Mouse (Mus musculus): ENCODE measurements around the gene Atp5k. TPM values are rescaled to one million over a fixed set of nuclear protein-coding genes. Genes with fewer than 3 reads are reported as not detected.

The Atp5k gene
- total RNA-seq, 4 experiments from 2014 or later: 119 to 263 (median 190) TPM

GRCm38 (mm10) chr5:108427186-108427585, 7.1 kb downstream of the Atp5k start:
- peak; percentile 44 to 55 for DNase-seq (ENCODE audit: low spot score in 2 of 2)

- no peak for DNase-seq (ENCODE audit: low spot score in 2 of 2)
These were observed 10.8 kb downstream of the Atp5k start for GRCm38 (mm10) chr5:108423427-108423826.

GRCm38 (mm10) chr5:108422741-108423140, 11.5 kb downstream of the Atp5k start:
- no peak for DNase-seq (ENCODE audit: low spot score in 2 of 2)

GRCm38 (mm10) chr5:108414711-108415110, 19.5 kb downstream of the Atp5k start:
- DNase-seq (ENCODE audit: low spot score in 2 of 2): no peak

GRCm38 (mm10) chr5:108406977-108407376, 27.3 kb downstream of the Atp5k start:
- no peak for DNase-seq (ENCODE audit: low spot score in 2 of 2)

DNA sequence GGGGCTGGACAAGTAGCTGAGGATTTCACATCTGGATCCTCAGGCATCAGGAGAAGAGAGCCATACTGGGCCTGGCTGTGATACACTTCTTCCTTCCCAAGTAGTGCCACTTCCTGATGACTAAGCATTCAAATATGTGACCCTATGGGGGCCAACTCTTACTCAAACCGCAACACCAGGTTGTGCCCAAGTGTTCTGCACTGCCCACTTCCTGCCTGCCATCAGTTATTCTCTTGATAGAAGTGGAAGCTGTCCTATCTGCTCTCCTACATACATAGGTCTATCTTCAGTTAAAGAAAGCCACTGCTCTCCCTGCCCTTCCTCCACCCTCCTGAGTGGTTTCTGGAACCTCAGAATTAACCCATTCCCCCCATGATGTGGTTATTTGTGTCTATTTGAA, 28.8 kb downstream of the Atp5k start:
- DNase-seq (ENCODE audit: low spot score in 2 of 2): no peak

GRCm38 (mm10) chr5:108403453-108403852, 30.8 kb downstream of the Atp5k start:
- no peak for DNase-seq (ENCODE audit: low spot score in 2 of 2)

GRCm38 (mm10) chr5:108389744-108390143, 44.5 kb downstream of the Atp5k start:
- DNase-seq (ENCODE audit: low spot score in 2 of 2): no peak

GRCm38 (mm10) chr5:108388201-108388600, 46.0 kb downstream of the Atp5k start, which contains the start of gene Pde6b:
Gene Pde6b, plus strand, starts transcription at chr5:108388391.
- no peak for DNase-seq (ENCODE audit: low spot score in 2 of 2)

DNA sequence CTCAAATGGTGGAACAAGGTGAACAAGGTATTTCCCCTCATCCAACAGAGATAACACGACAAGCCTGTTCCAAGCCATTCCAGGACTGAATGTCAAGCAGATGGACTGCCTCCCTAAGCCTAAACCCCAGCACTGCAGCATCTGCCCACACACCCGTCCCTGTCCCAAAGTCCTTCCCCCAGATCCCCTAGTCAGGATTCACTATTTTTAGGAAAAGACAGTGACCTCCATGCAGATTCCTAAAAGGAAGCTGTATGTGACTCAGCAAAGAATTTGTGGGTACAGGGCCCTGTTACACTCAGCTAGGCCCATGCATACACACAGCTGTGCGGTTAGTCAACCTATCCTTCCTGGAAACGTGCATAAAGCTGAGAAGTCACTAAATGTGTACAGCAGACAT, 47.8 kb downstream of the Atp5k start:
- no peak for DNase-seq (ENCODE audit: low spot score in 2 of 2)

DNA sequence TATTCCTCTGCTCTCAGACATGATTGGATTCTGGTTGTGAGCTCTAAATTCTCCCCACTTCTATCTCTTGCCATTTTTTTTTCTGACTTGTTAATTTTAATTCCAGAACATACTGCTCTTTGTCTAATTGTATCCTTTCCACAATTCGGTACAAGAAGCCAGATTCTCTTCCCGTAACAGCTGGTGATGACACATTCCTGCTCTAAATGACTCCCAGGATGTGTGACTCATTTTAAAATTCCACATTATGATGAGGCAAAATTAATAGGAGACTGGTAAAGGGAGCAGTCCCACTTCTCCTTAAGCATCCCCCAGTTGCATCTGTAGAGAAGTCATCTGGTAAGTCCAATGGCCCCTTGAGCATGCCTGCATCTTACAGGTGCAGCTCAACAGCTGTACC, 48.6 kb downstream of the Atp5k start:
- DNase-seq (ENCODE audit: low spot score in 2 of 2): peak; percentile 50 to 71

Other genes starting within 250 kb of the Atp5k start
- gene Dr1, start 165.6 kb downstream of the Atp5k start, total RNA-seq (2022): 10 to 100 TPM; 38.6 to 47.0 (median 42.6) TPM
- gene Pigg, start 121.8 kb downstream of the Atp5k start, total RNA-seq (2022): 10 to 100 TPM; 10.8 to 15.2 (median 12.7) TPM
- 10 to 100 TPM; 45.5 to 49.4 (median 47.9) TPM for gene Gm42517, start 66.5 kb downstream of the Atp5k start, total RNA-seq (2022)
- under 1 TPM; 0.10 to 0.52 (median 0.34) TPM for gene Pde6b, start 46.1 kb downstream of the Atp5k start, total RNA-seq (2022)
- 1 to 10 TPM; 1.2 to 2.3 (median 1.7) TPM for gene Mfsd7a, start 14.4 kb upstream of the Atp5k start, total RNA-seq (2022)
- gene Pcgf3, start 26.8 kb upstream of the Atp5k start, total RNA-seq (2022): 10 to 100 TPM; 42.2 to 44.1 (median 42.5) TPM
- gene Cplx1, start 115.6 kb upstream of the Atp5k start, total RNA-seq (2022): 100 to 1,000 TPM; 530 to 563 (median 545) TPM
- 100 to 1,000 TPM in 2 of 4 experiments, 10 to 100 TPM in 2; 94.1 to 111 (median 102) TPM for gene Gak, start 195.3 kb upstream of the Atp5k start, total RNA-seq (2022)
- 10 to 100 TPM; 39.5 to 44.9 (median 42.5) TPM for gene Tmem175, start 195.3 kb upstream of the Atp5k start, total RNA-seq (2022)
- gene Idua, start 225.9 kb upstream of the Atp5k start, total RNA-seq (2022): 10 to 100 TPM; 17.4 to 27.3 (median 22.4) TPM
- 10 to 100 TPM; 52.6 to 61.4 (median 58.7) TPM for gene Dgkq, start 235.2 kb upstream of the Atp5k start, total RNA-seq (2022)
- 1 to 10 TPM; 1.0 to 1.8 (median 1.5) TPM for gene Slc26a1, start 241.1 kb upstream of the Atp5k start, total RNA-seq (2022)

Data from layer of hippocampus, adult 8-10 months (tissue).